Mouse (Mus musculus) lung, postnatal 0 days (tissue): ENCODE measurements at regions not wholly inside any gene's neighbourhood (a gene's known extent, or its start where the extent isn't known, plus 50 kb on each side); places are given as distances from the start of the nearest gene placed in this dataset.

ENCODE experiments used
- CTCF ChIP-seq: IDR thresholded peaks from 2 replicates; pipeline ENCODE4 v1.5.1; 2016; ENCODE audit warnings: antibody characterized with exemption, mild to moderate bottlenecking
- EP300 ChIP-seq: IDR thresholded peaks from 2 replicates; pipeline ENCODE4 v1.6.1; 2016; ENCODE audit warnings: antibody characterized with exemption, mild to moderate bottlenecking, control low read depth

GRCm38 (mm10) chr12:16062689-16063088, 246.0 kb upstream of the Trib2 start:
- no peak for TF ChIP-seq CTCF
- no peak for TF ChIP-seq EP300
